Mouse (Mus musculus) midbrain, embryonic 10.5 days (tissue): ENCODE results near the gene Ralgapa2. TPM values are rescaled to one million over a fixed set of nuclear protein-coding genes. Genes with fewer than 3 reads are reported as not detected.

Source experiments
- DNase-seq: peaks from one replicate; pipeline ENCODE4 v3.0.0-alpha.2; 2017; ENCODE audit warnings: low spot score
- H3K27ac ChIP-seq: fragments of 300-500 bp; sonication (generic); replicated peaks from 2 replicates; pipeline ENCODE4 v1.5.1; 2016; ENCODE audit warnings: mild to moderate bottlenecking
- H3K27me3 ChIP-seq: fragments of 300-500 bp; sonication (generic); 2 replicates; pipeline ENCODE4 v1.6.1; 2016; ENCODE audit warnings: low read depth, mild to moderate bottlenecking; ENCODE audit not compliant: poor library complexity, severe bottlenecking
- H3K36me3 ChIP-seq: fragments of 300-500 bp; sonication (generic); 2 replicates; pipeline ENCODE4 v1.6.1; 2016; ENCODE audit warnings: mild to moderate bottlenecking, moderate library complexity
- H3K4me1 ChIP-seq: fragments of 300-500 bp; sonication (generic); 2 replicates; pipeline ENCODE4 v1.6.1; 2016
- H3K4me3 ChIP-seq: fragments of 300-500 bp; sonication (generic); 2 replicates; pipeline ENCODE4 v1.5.1; 2016; ENCODE audit warnings: mild to moderate bottlenecking, moderate library complexity
- H3K9me3 ChIP-seq: fragments of 300-500 bp; sonication (generic); replicated peaks from 2 replicates; pipeline ENCODE4 v1.6.1; 2016; ENCODE audit warnings: mild to moderate bottlenecking
- WGBS: fragments of 180-500 bp; shearing (Covaris S2); methylation state at CpG from one replicate; pipeline ENCODE4 v1.1.7; 2016; 5-methylcytosine and 5-hydroxymethylcytosine counted together
- polyA plus RNA-seq: library from polyadenylated mRNA; unstranded; fragments of >200 nt; fragmentation: Nextera tagmentation; extraction: Ambion mirVana; gene quantifications from 2 replicates; pipeline ENCODE4 v1.2.1, GENCODE M21; 2016

The Ralgapa2 gene
- polyA plus RNA-seq, 1 experiment from 2014 or later: 9.7 TPM

GRCm38 (mm10) chr2:146416283-146416682, 95.9 kb downstream of the Ralgapa2 start:
- Histone ChIP-seq H3K9me3 (no peaks in the 10 kb centered on the region), H3K4me3 (no peak overlapping the region), H3K4me1 (no peaks in the 10 kb centered on the region), H3K27ac (no peak overlapping the region), H3K36me3 (no peaks in the 10 kb centered on the region), H3K27me3 (no peaks in the 10 kb centered on the region)
- WGBS: 93% methylated on average over 2 of the region's 2 CpGs
- DNase-seq: no peak

DNA sequence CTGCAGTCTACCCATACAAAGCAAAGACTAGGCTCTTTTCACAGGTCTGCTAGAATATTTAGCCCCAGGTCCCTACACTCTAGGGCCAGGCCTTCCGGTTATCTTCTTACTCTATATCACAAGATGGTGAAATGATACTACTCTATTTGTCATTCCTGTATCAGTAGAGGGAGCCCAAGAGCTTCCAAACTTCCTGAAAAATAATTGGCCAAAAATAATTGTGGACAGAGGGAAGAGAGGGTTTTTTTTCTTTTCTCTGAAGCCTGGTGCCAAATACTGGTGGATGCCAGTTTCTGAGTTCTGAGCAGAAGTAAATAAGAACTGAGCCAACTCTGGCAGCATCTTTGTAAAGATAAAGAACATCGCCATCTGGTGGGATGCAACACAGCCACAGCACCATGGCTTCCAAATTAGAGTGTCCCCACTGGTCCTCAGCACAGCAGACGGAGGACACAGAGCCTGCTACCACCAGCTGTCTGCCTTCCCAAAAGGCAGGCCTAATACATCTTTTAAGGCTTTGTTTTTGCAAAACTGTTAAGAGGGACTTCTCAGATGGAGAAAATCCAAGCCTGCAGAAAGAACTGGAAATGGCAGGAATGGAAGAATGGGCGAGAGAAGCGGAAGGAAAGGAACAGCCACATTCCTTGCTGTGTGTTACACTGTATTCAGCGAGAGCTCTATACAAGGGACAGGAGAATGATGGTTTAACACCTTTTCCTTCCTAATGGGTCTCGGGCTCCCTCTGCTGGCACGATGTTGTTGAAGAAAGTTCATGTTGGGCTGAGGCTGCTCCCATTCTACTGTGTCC, 97.5 kb downstream of the Ralgapa2 start:
- WGBS: 40% methylated on average over 8 of the region's 8 CpGs
- Histone ChIP-seq H3K27me3 (no peaks in the 10 kb centered on the region), H3K4me3 (no peak overlapping the region), H3K4me1 (no peaks in the 10 kb centered on the region), H3K9me3 (no peaks in the 10 kb centered on the region), H3K27ac (no peak overlapping the region; the same call in 1 of the 2 replicates), H3K36me3 (peaks cover 6% of the 10 kb centered on the region; the same call in 1 of the 2 replicates)
- peak; percentile 73 for DNase-seq

- no peak overlapping the region for H3K27ac ChIP-seq
- no peak for DNase-seq
- H3K27me3 ChIP-seq: no peaks in the 10 kb centered on the region
- WGBS: 78% methylated on average over 9 of the region's 9 CpGs
- H3K9me3 ChIP-seq: no peaks in the 10 kb centered on the region
- H3K4me3 ChIP-seq: no peak overlapping the region
- H3K36me3 ChIP-seq: peaks cover 6% of the 10 kb centered on the region; the same call in 1 of the 2 replicates
- H3K4me1 ChIP-seq: no peaks in the 10 kb centered on the region
These were observed 99.4 kb downstream of the Ralgapa2 start for GRCm38 (mm10) chr2:146412733-146413132.

GRCm38 (mm10) chr2:146411904-146412303, 100.2 kb downstream of the Ralgapa2 start:
- peaks cover 6% of the 10 kb centered on the region; the same call in 1 of the 2 replicates for H3K36me3 ChIP-seq
- WGBS: 84% methylated on average over 5 of the region's 5 CpGs
- H3K4me1 ChIP-seq: no peaks in the 10 kb centered on the region
- no peaks in the 10 kb centered on the region for H3K9me3 ChIP-seq
- H3K27ac ChIP-seq: no peak overlapping the region
- H3K27me3 ChIP-seq: no peaks in the 10 kb centered on the region
- H3K4me3 ChIP-seq: no peak overlapping the region
- no peak for DNase-seq

DNA sequence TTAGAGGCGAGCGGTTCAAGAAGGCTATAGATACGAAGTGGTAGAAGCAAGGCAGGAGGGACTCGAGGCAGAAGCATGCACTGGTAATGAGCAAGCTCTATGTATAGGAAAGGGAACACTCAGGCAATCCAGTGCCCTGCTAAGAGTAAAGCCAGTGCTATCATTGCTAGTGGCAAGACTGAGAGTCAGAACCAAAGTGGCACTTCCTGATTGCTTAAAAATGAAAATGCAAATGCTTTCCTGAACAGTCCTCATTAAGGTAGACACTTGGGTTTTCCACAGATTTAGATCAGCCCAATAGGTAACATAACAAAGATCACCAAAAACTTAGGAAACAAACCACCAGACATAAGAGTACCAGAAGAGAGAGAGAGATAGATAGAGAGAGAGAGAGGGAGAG, 105.1 kb downstream of the Ralgapa2 start:
- H3K9me3 ChIP-seq: no peaks in the 10 kb centered on the region
- peaks cover 6% of the 10 kb centered on the region; the same call in 1 of the 2 replicates for H3K4me1 ChIP-seq
- peaks cover 13% of the 10 kb centered on the region for H3K36me3 ChIP-seq
- no peak overlapping the region for H3K4me3 ChIP-seq
- H3K27me3 ChIP-seq: no peaks in the 10 kb centered on the region
- H3K27ac ChIP-seq: no peak overlapping the region
- no peak for DNase-seq
- WGBS: 92% methylated on average over 4 of the region's 4 CpGs

DNA sequence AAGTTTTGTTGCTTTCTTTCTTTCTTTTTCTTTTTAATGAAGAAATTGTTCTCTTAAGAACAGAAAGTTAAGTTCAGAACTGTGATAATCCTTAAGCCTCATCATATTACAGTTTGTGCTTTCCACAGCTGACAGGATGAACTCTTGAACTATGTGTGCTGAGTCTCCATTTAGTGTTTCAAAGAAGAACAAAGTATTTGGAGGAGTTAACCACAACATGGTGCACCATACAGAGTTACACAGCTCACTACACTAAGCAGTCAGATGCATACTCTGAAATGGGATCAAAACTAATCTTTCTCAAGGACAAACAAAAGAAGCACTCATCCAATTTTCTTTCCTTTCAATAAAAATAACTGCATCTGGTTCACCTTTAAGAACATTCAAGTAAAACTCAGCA, 110.6 kb downstream of the Ralgapa2 start:
- Histone ChIP-seq H3K4me1 (peaks cover 23% of the 10 kb centered on the region), H3K9me3 (no peaks in the 10 kb centered on the region), H3K27ac (no peak overlapping the region), H3K4me3 (no peak overlapping the region), H3K27me3 (no peaks in the 10 kb centered on the region), H3K36me3 (peaks cover 11% of the 10 kb centered on the region)
- no peak for DNase-seq

- Histone ChIP-seq H3K36me3 (peaks cover 11% of the 10 kb centered on the region), H3K27me3 (no peaks in the 10 kb centered on the region), H3K27ac (no peak overlapping the region), H3K9me3 (no peaks in the 10 kb centered on the region), H3K4me3 (no peak overlapping the region), H3K4me1 (peaks cover 23% of the 10 kb centered on the region)
- DNase-seq: no peak
- 20% methylated on average over 2 of the region's 2 CpGs for WGBS
These were observed 111.4 kb downstream of the Ralgapa2 start for GRCm38 (mm10) chr2:146400738-146401137.

DNA sequence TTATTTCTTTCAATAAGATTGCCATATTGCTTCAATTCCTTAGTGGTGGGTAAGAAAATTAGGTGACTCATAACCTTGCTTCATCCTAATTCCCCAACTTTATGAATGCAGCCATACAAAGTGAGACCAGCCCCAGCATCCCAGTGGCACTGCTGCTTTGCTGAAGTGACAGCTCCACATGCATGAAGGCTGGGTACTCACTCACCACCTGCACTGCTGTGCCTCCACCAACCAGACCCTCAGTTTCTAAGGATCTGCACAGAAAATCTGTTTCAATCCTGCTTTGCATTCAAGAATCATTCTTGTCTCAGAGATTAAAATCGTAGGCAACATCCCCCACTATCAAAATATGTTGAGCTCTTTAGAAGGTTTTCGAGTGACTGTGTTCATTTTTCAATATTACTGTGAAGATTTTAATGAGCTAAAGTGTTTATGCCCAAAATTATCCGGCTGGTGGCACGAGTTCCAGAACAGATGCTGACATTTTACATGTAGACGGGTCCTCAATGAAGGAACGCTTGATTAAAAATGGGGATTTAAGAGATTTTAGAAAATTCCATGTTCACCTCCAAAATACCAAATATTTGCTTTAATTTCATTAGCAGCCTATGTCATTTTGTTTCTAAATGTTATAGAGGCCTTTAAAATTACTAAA, 113.8 kb downstream of the Ralgapa2 start:
- no peak for DNase-seq
- Histone ChIP-seq H3K9me3 (no peaks in the 10 kb centered on the region), H3K27ac (no peak overlapping the region), H3K4me1 (peaks cover 23% of the 10 kb centered on the region), H3K4me3 (no peak overlapping the region), H3K27me3 (no peaks in the 10 kb centered on the region), H3K36me3 (peaks cover 6% of the 10 kb centered on the region; the same call in 1 of the 2 replicates)
- WGBS: 89% methylated on average over 6 of the region's 6 CpGs

DNA sequence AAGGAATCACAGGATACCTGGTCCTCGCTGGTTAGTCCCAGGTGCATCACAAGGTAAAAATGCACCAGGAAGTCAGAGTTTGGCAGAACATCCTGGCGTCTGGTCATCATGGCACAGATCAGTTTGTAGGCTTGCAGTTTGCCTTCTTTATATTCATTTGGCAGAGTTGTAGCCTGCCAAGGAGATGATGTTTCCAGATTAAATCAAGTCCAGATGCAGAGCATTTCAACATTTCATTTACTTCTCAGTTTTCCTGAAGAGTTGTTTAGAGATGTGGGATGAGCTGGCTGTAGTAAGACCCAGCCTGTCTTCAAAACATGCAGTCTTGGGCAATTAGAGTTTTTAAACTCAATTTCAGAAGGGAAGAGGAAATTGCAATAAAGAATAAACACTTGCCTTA, 124.9 kb downstream of the Ralgapa2 start:
- 82% methylated on average over 2 of the region's 2 CpGs for WGBS
- Histone ChIP-seq H3K9me3 (no peaks in the 10 kb centered on the region), H3K36me3 (peaks cover 11% of the 10 kb centered on the region), H3K27me3 (no peaks in the 10 kb centered on the region), H3K4me3 (no peak overlapping the region), H3K4me1 (no peaks in the 10 kb centered on the region), H3K27ac (no peak overlapping the region)
- DNase-seq: no peak

- Histone ChIP-seq H3K27ac (no peak overlapping the region), H3K9me3 (no peaks in the 10 kb centered on the region), H3K36me3 (no peaks in the 10 kb centered on the region), H3K4me1 (no peaks in the 10 kb centered on the region), H3K27me3 (no peaks in the 10 kb centered on the region), H3K4me3 (no peak overlapping the region)
- no peak for DNase-seq
- 46% methylated on average over 1 of the region's 1 CpGs for WGBS
These were observed 127.6 kb downstream of the Ralgapa2 start for GRCm38 (mm10) chr2:146384582-146384981.

DNA sequence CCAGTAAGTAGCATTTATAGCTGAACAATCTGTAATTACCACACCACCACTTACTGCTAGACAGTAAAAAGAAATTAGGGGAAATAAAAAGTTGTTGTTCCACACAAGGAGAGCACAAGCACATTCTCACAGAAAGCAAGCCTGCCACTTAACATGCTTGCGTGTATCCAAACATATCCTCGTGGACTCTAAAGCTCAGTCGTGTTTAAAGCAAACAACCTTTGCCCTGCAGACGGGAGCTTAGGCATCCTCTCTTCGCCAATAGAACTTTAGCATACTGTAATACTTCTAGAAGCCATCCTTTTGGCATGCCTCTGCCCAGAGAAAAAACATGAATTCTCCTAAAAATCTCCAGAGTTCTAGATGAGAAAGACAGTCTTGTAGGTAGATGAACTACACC, 135.9 kb downstream of the Ralgapa2 start:
- Histone ChIP-seq H3K4me1 (no peaks in the 10 kb centered on the region), H3K36me3 (no peaks in the 10 kb centered on the region), H3K4me3 (no peak overlapping the region), H3K9me3 (no peaks in the 10 kb centered on the region), H3K27me3 (no peaks in the 10 kb centered on the region), H3K27ac (no peak overlapping the region)
- no peak for DNase-seq
- 84% methylated on average over 5 of the region's 5 CpGs for WGBS

DNA sequence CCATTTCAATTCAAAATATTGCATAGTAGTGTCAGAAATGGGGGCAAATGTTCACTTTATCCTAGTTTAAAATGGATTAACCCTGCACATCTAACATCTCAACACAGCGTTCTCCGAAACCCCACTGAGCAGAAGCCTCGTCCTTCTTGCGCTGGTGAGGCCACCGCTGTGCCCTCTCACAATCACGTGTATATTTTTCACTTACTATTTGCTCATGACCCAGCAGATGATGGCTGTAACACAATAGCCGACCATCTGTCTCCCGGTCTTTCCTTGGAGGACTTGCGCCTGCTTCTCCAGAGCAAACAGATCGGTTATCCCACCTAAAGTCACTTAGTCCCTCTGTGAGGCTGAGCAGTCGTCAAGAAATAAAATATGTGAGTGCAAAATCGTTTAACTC, 146.0 kb downstream of the Ralgapa2 start:
- H3K27ac ChIP-seq: no peak overlapping the region
- 74% methylated on average over 12 of the region's 12 CpGs for WGBS
- no peak overlapping the region for H3K4me3 ChIP-seq
- H3K9me3 ChIP-seq: no peaks in the 10 kb centered on the region
- H3K27me3 ChIP-seq: no peaks in the 10 kb centered on the region
- no peak for DNase-seq
- peaks cover 10% of the 10 kb centered on the region; the same call in 1 of the 2 replicates for H3K4me1 ChIP-seq
- H3K36me3 ChIP-seq: no peaks in the 10 kb centered on the region

GRCm38 (mm10) chr2:146365368-146365983, 146.7 kb downstream of the Ralgapa2 start:
- Histone ChIP-seq H3K9me3 (no peaks in the 10 kb centered on the region), H3K36me3 (no peaks in the 10 kb centered on the region), H3K27me3 (no peaks in the 10 kb centered on the region), H3K4me1 (peaks cover 10% of the 10 kb centered on the region; the same call in 1 of the 2 replicates), H3K27ac (no peak overlapping the region; the same call in 1 of the 2 replicates), H3K4me3 (no peak overlapping the region)
- 82% methylated on average over 11 of the region's 11 CpGs for WGBS
- no peak for DNase-seq
